Mouse (Mus musculus) heart, postnatal 0 days (tissue): ENCODE results near the gene Acvr1b.

Experiments
- CTCF ChIP-seq: IDR thresholded peaks from 2 replicates; pipeline ENCODE4 v1.5.1; 2016; ENCODE audit warnings: antibody characterized with exemption, control low read depth, low read depth
- EP300 ChIP-seq: IDR thresholded peaks from 2 replicates; pipeline ENCODE4 v1.6.1; 2016; ENCODE audit warnings: antibody characterized with exemption, low read depth

DNA sequence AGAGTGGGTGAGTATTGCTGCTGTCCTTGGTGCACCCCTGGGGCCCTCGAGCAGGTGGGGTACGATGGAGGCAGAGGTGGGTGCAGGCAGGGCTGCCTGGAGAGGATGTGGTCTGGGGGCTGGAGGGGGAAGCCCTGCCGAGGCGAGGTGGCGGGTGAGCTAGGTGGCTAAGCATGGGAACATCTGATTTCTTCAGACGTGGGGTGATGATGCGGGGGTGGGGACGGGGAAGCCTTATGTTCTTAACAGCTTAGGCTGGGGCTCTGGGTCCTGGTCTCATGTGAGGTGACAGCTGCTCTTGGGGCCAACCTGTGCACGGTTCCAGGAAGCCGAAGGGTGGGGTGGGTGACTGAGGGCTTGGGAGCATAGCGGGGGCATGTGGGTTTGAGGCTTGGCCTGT, 84.6 kb downstream of the Acvr1b start:
- TF ChIP-seq CTCF (no peak), EP300 (no peak)
